Mouse (Mus musculus) CH12.LX (cell line): Measurements from ENCODE around the gene Olfr1360.
"Not testable (repeated sequence)": the region's sequence is repeated elsewhere in the genome, so short reads cannot be mapped to it uniquely, and the experiment has no call there.

Experiments
- CTCF ChIP-seq, 2 experiments: IDR thresholded peaks in 1 of 2; conservative IDR thresholded peaks in 1 of 2; 2 replicates each; pipeline ENCODE4 v1.5.1; 2011 to 2012; ENCODE audit warnings: low read depth in 2 of 2, low read length in 2 of 2, improper control_type of control experiment in 1 of 2, inconsistent platforms in 1 of 2, mild to moderate bottlenecking in 1 of 2, moderate library complexity in 1 of 2
- E2F4 ChIP-seq: IDR thresholded peaks from 2 replicates; pipeline ENCODE4 v1.6.1; 2011; ENCODE audit warnings: low read depth, low read length, improper control_type of control experiment; ENCODE audit not compliant: insufficient replicate concordance
- EP300 ChIP-seq: IDR thresholded peaks from 2 replicates; pipeline ENCODE4 v1.6.1; 2011; ENCODE audit warnings: low read length, improper control_type of control experiment
- GABPA ChIP-seq: IDR thresholded peaks from 2 replicates; pipeline ENCODE4 v1.6.1; 2012; ENCODE audit warnings: low read depth, low read length, improper control_type of control experiment, inconsistent platforms; ENCODE audit not compliant: insufficient replicate concordance
- MYC ChIP-seq: IDR thresholded peaks from 2 replicates; pipeline ENCODE4 v1.6.1; 2011; ENCODE audit warnings: low read depth, mild to moderate bottlenecking, improper control_type of control experiment, low read length
- POLR2A ChIP-seq: IDR thresholded peaks from 2 replicates; pipeline ENCODE4 v1.6.1; 2011; ENCODE audit warnings: low read depth, mild to moderate bottlenecking, improper control_type of control experiment, low read length
- SIN3A ChIP-seq: IDR thresholded peaks from 2 replicates; pipeline ENCODE4 v1.6.1; 2012; ENCODE audit warnings: low read length, improper control_type of control experiment, inconsistent platforms
- TCF12 ChIP-seq: IDR thresholded peaks from 2 replicates; pipeline ENCODE4 v1.6.1; 2014; ENCODE audit warnings: low read depth, mild to moderate bottlenecking, inconsistent platforms, low read length, improper control_type of control experiment
- UBTF ChIP-seq: IDR thresholded peaks from 2 replicates; pipeline ENCODE4 v1.6.1; 2012; ENCODE audit warnings: low read depth, mild to moderate bottlenecking, inconsistent platforms, low read length, improper control_type of control experiment, moderate library complexity
- USF1 ChIP-seq: IDR thresholded peaks from 2 replicates; pipeline ENCODE4 v1.6.1; 2014; ENCODE audit warnings: low read depth, mild to moderate bottlenecking, inconsistent platforms, low read length, improper control_type of control experiment
- ZKSCAN1 ChIP-seq: IDR thresholded peaks from 2 replicates; pipeline ENCODE4 v1.6.1; 2012; ENCODE audit warnings: low read depth, inconsistent platforms, low read length, improper control_type of control experiment, borderline replicate concordance
- ZNF384 ChIP-seq: IDR thresholded peaks from 2 replicates; pipeline ENCODE4 v1.6.1; 2012; ENCODE audit warnings: low read depth, low read length, improper control_type of control experiment, inconsistent platforms

GRCm38 (mm10) chr13:21721107-21721756 lies 44.0 kb upstream of the Olfr1360 start:
- peak; percentile 34; the same call in 1 of the 2 replicates for TF ChIP-seq POLR2A
- TF ChIP-seq CTCF (conservative IDR thresholded peaks at IDR 0.05 in 1 of 2, IDR thresholded peaks at IDR 0.05 in 1 of 2; ENCODE audit: low read depth in 2 of 2, low read length in 2 of 2); SIN3A; GABPA; EP300; MYC; ZKSCAN1; ZNF384; TCF12; USF1; E2F4: not testable (repeated sequence)
- 0 out of 2 replicates have a peak, but pooled peaks have one; percentile 61 for TF ChIP-seq UBTF
